Mouse (Mus musculus) forebrain, embryonic 14.5 days (tissue): ENCODE results near the gene Cox8a. TPM values are rescaled to one million over a fixed set of nuclear protein-coding genes. Genes with fewer than 3 reads are reported as not detected.

Experiments
- ATAC-seq: fragments of 200-750 bp; cut with Nextera tagmentation; 2 replicates; pipeline ENCODE4 v1.8.0; 2017; ENCODE audit warnings: mild to moderate bottlenecking, moderate library complexity
- DNase-seq: peaks from one replicate; pipeline ENCODE4 v3.0.0-alpha.2; 2015; ENCODE audit warnings: low spot score
- H3K27ac ChIP-seq: fragments of 300-500 bp; sonication (generic); 2 replicates; pipeline ENCODE4 v1.5.1; 2014; ENCODE audit warnings: low read depth, mild to moderate bottlenecking, control low read depth, low read length, moderate library complexity
- H3K27me3 ChIP-seq: fragments of 300-500 bp; sonication (generic); replicated peaks from 2 replicates; pipeline ENCODE4 v1.6.1; 2014; ENCODE audit warnings: low read length, control low read depth, mixed read lengths; ENCODE audit not compliant: control insufficient read depth, insufficient read depth
- H3K36me3 ChIP-seq: fragments of 300-500 bp; sonication (generic); 2 replicates; pipeline ENCODE4 v1.6.1; 2014; ENCODE audit warnings: low read length, control low read depth; ENCODE audit not compliant: control insufficient read depth, insufficient read depth
- H3K4me1 ChIP-seq: fragments of 300-500 bp; sonication (generic); 2 replicates; pipeline ENCODE4 v1.6.1; 2014; ENCODE audit warnings: antibody characterized with exemption, low read length, control low read depth; ENCODE audit not compliant: control insufficient read depth, insufficient read depth
- H3K4me2 ChIP-seq: fragments of 300-500 bp; sonication (generic); 2 replicates; pipeline ENCODE4 v1.6.1; 2014; ENCODE audit warnings: mild to moderate bottlenecking, control low read depth, low read length
- H3K4me3 ChIP-seq: fragments of 300-500 bp; sonication (generic); 2 replicates; pipeline ENCODE4 v1.5.1; 2014; ENCODE audit warnings: low read depth, low read length, control low read depth
- H3K9ac ChIP-seq: fragments of 300-500 bp; sonication (generic); 2 replicates; pipeline ENCODE4 v1.6.1; 2014; ENCODE audit warnings: mild to moderate bottlenecking, low read length, control low read depth, moderate library complexity
- H3K9me3 ChIP-seq: fragments of 300-500 bp; sonication (generic); replicated peaks from 2 replicates; pipeline ENCODE4 v1.6.1; 2016; ENCODE audit warnings: low read length, control low read depth, mixed read lengths; ENCODE audit not compliant: control insufficient read depth
- WGBS: fragments of 180-500 bp; shearing (Covaris S2); extraction: QIAGEN DNeasy Blood & Tissue Kit; methylation state at CpG from one replicate; pipeline ENCODE4 v1.1.7; 2014; 5-methylcytosine and 5-hydroxymethylcytosine counted together
- polyA plus RNA-seq: library from polyadenylated mRNA; unstranded; fragments of >200 nt; fragmentation: Nextera tagmentation; extraction: Ambion mirVana; gene quantifications from 2 replicates; pipeline ENCODE4 v1.2.1, GENCODE M21; 2014

Gene Cox8a
- polyA plus RNA-seq, 1 experiment from 2014 or later = 935 TPM

GRCm38 (mm10) chr19:7185059-7185458 is 32.4 kb downstream of the Cox8a start:
- DNase-seq = no peak
- H3K4me1 ChIP-seq = peaks cover 47% of the 10 kb centered on the region
- WGBS = 42% methylated on average over 4 of the region's 4 CpGs
- no peak overlapping the region for H3K4me2 ChIP-seq
- H3K9me3 ChIP-seq = no peaks in the 10 kb centered on the region
- H3K9ac ChIP-seq = no peak overlapping the region
- no peaks in the 10 kb centered on the region for H3K36me3 ChIP-seq
- no peak overlapping the region for H3K27ac ChIP-seq
- no peaks in the 10 kb centered on the region for H3K27me3 ChIP-seq
- ATAC-seq = no peak
- no peak overlapping the region for H3K4me3 ChIP-seq

GRCm38 (mm10) chr19:7183419-7183818 is 34.0 kb downstream of the Cox8a start:
- Histone ChIP-seq H3K4me3 (no peak overlapping the region), H3K36me3 (no peaks in the 10 kb centered on the region), H3K27me3 (no peaks in the 10 kb centered on the region), H3K27ac (peak overlapping the region; percentile 63), H3K4me2 (no peak overlapping the region), H3K9me3 (no peaks in the 10 kb centered on the region), H3K9ac (no peak overlapping the region), H3K4me1 (peaks cover 46% of the 10 kb centered on the region)
- 6% methylated on average over 11 of the region's 11 CpGs for WGBS
- ATAC-seq = no peak
- peak; percentile 55 for DNase-seq

- peak overlapping the region; percentile 32; the same call in 1 of the 2 replicates for H3K9ac ChIP-seq
- H3K27ac ChIP-seq = peak overlapping the region; percentile 63; the same call in 1 of the 2 replicates
- no peaks in the 10 kb centered on the region for H3K27me3 ChIP-seq
- no peak overlapping the region for H3K4me3 ChIP-seq
- DNase-seq = peak; percentile 92
- peak overlapping the region; percentile 36 for H3K4me2 ChIP-seq
- no peaks in the 10 kb centered on the region for H3K9me3 ChIP-seq
- no peaks in the 10 kb centered on the region for H3K36me3 ChIP-seq
- WGBS = 2% methylated on average over 23 of the region's 23 CpGs
- peaks cover 48% of the 10 kb centered on the region for H3K4me1 ChIP-seq
- peak; percentile 85 for ATAC-seq
These were observed 35.0 kb downstream of the Cox8a start for GRCm38 (mm10) chr19:7182273-7182949.

- H3K4me1 ChIP-seq = peaks cover 50% of the 10 kb centered on the region
- H3K36me3 ChIP-seq = no peaks in the 10 kb centered on the region
- H3K27ac ChIP-seq = peak overlapping the region; percentile 63; the same call in 1 of the 2 replicates
- no peak for DNase-seq
- 0 out of 2 replicates have a peak overlapping the region, but pooled peaks have one; percentile 36 for H3K4me2 ChIP-seq
- ATAC-seq = no peak
- H3K9me3 ChIP-seq = no peaks in the 10 kb centered on the region
- no peak overlapping the region for H3K4me3 ChIP-seq
- 27% methylated on average over 7 of the region's 7 CpGs for WGBS
- no peaks in the 10 kb centered on the region for H3K27me3 ChIP-seq
- H3K9ac ChIP-seq = 0 out of 2 replicates have a peak overlapping the region, but pooled peaks have one; percentile 4
These were observed 35.9 kb downstream of the Cox8a start for GRCm38 (mm10) chr19:7181496-7181895.

- WGBS = 68% methylated on average over 8 of the region's 8 CpGs
- ATAC-seq (no peak), DNase-seq (no peak)
- no peak overlapping the region for H3K4me3 ChIP-seq
- H3K36me3 ChIP-seq = no peaks in the 10 kb centered on the region
- peaks cover 55% of the 10 kb centered on the region for H3K4me1 ChIP-seq
- no peak overlapping the region for H3K4me2 ChIP-seq
- H3K27me3 ChIP-seq = no peaks in the 10 kb centered on the region
- H3K9me3 ChIP-seq = no peaks in the 10 kb centered on the region
- no peak overlapping the region for H3K27ac ChIP-seq
- H3K9ac ChIP-seq = no peak overlapping the region
These were observed 36.5 kb downstream of the Cox8a start for GRCm38 (mm10) chr19:7180756-7181405.

GRCm38 (mm10) chr19:7178841-7179452 is 38.5 kb downstream of the Cox8a start:
- Histone ChIP-seq H3K27ac (peak overlapping the region; percentile 52; the same call in 1 of the 2 replicates), H3K4me2 (no peak overlapping the region), H3K4me1 (peaks cover 56% of the 10 kb centered on the region), H3K4me3 (no peak overlapping the region), H3K9me3 (no peaks in the 10 kb centered on the region), H3K9ac (no peak overlapping the region), H3K27me3 (no peaks in the 10 kb centered on the region), H3K36me3 (no peaks in the 10 kb centered on the region)
- WGBS = 38% methylated on average over 3 of the region's 3 CpGs
- no peak for DNase-seq
- ATAC-seq = no peak

- H3K9ac ChIP-seq = peak overlapping the region; percentile 2; the same call in 1 of the 2 replicates
- no peaks in the 10 kb centered on the region for H3K9me3 ChIP-seq
- H3K36me3 ChIP-seq = no peaks in the 10 kb centered on the region
- no peak overlapping the region for H3K4me2 ChIP-seq
- no peaks in the 10 kb centered on the region for H3K27me3 ChIP-seq
- H3K4me3 ChIP-seq = no peak overlapping the region
- H3K27ac ChIP-seq = 0 out of 2 replicates have a peak overlapping the region, but pooled peaks have one; percentile 52
- H3K4me1 ChIP-seq = peaks cover 46% of the 10 kb centered on the region
- DNase-seq = no peak
- no peak for ATAC-seq
- WGBS = 50% methylated on average over 13 of the region's 13 CpGs
These were observed 39.5 kb downstream of the Cox8a start for GRCm38 (mm10) chr19:7177804-7178511.

- peak overlapping the region; percentile 29; the same call in 1 of the 2 replicates for H3K9ac ChIP-seq
- DNase-seq (peak; percentile 87), ATAC-seq (peak; percentile 47)
- H3K9me3 ChIP-seq = no peaks in the 10 kb centered on the region
- no peak overlapping the region for H3K4me2 ChIP-seq
- peaks cover 45% of the 10 kb centered on the region for H3K4me1 ChIP-seq
- WGBS = 3% methylated on average over 11 of the region's 11 CpGs
- no peak overlapping the region; the same call in 1 of the 2 replicates for H3K27ac ChIP-seq
- H3K36me3 ChIP-seq = no peaks in the 10 kb centered on the region
- H3K4me3 ChIP-seq = no peak overlapping the region
- H3K27me3 ChIP-seq = no peaks in the 10 kb centered on the region
These were observed 41.2 kb downstream of the Cox8a start for GRCm38 (mm10) chr19:7176041-7176696.
